Mouse (Mus musculus): ENCODE results near the gene Copb2. TPM values are rescaled to one million over a fixed set of nuclear protein-coding genes. Genes with fewer than 3 reads are reported as not detected.

Copb2 gene
- polyA plus RNA-seq, 1 experiment from 2014 or later, result 201 TPM

GRCm38 (mm10) chr9:98535763-98536162, 27.8 kb upstream of the Copb2 start:
- no peak for DNase-seq (ENCODE audit: low spot score)
- H3K9me3 ChIP-seq (ENCODE audit: control insufficient read depth, low read length), result no peaks in the 10 kb centered on the region
- H3K4me1 ChIP-seq (ENCODE audit: control insufficient read depth, insufficient read depth, low read length), result no peaks in the 10 kb centered on the region
- H3K36me3 ChIP-seq (ENCODE audit: control insufficient read depth, insufficient read depth, low read length), result no peaks in the 10 kb centered on the region
- no peak overlapping the region for H3K27ac ChIP-seq (replicated peaks; ENCODE audit: low read depth, low read length)
- no peak overlapping the region for H3K9ac ChIP-seq (ENCODE audit: low read depth, low read length)
- H3K27me3 ChIP-seq (replicated peaks; ENCODE audit: control insufficient read depth, insufficient read depth, low read length), result no peaks in the 10 kb centered on the region
- no peak overlapping the region for H3K4me2 ChIP-seq (ENCODE audit: low read depth, low read length)
- no peak overlapping the region for H3K4me3 ChIP-seq (ENCODE audit: low read depth, low read length)
- no peak for ATAC-seq (ENCODE audit: low read depth)

- H3K4me2 ChIP-seq (ENCODE audit: low read depth, low read length), result peak overlapping the region; percentile 35
- H3K36me3 ChIP-seq (ENCODE audit: control insufficient read depth, insufficient read depth, low read length), result no peaks in the 10 kb centered on the region
- H3K9me3 ChIP-seq (ENCODE audit: control insufficient read depth, low read length), result no peaks in the 10 kb centered on the region
- no peak overlapping the region for H3K27ac ChIP-seq (replicated peaks; ENCODE audit: low read depth, low read length)
- no peaks in the 10 kb centered on the region; the same call in 1 of the 2 replicates for H3K27me3 ChIP-seq (replicated peaks; ENCODE audit: control insufficient read depth, insufficient read depth, low read length)
- H3K4me1 ChIP-seq (ENCODE audit: control insufficient read depth, insufficient read depth, low read length), result no peaks in the 10 kb centered on the region
- 0 out of 2 replicates have a peak overlapping the region, but pooled peaks have one; percentile 6 for H3K4me3 ChIP-seq (ENCODE audit: low read depth, low read length)
- WGBS, result 32% methylated on average over 12 of the region's 13 CpGs
- DNase-seq (ENCODE audit: low spot score), result peak; percentile 64
- ATAC-seq (ENCODE audit: low read depth), result peak; percentile 55; the same call in 1 of the 2 replicates
- 0 out of 2 replicates have a peak overlapping the region, but pooled peaks have one; percentile 20 for H3K9ac ChIP-seq (ENCODE audit: low read depth, low read length)
These were observed 25.4 kb upstream of the Copb2 start for GRCm38 (mm10) chr9:98538017-98538712.

GRCm38 (mm10) chr9:98538713-98539360, 24.7 kb upstream of the Copb2 start:
- H3K9ac ChIP-seq (ENCODE audit: low read depth, low read length), result 0 out of 2 replicates have a peak overlapping the region, but pooled peaks have one; percentile 20
- H3K9me3 ChIP-seq (ENCODE audit: control insufficient read depth, low read length), result no peaks in the 10 kb centered on the region
- H3K4me2 ChIP-seq (ENCODE audit: low read depth, low read length), result peak overlapping the region; percentile 35
- H3K4me3 ChIP-seq (ENCODE audit: low read depth, low read length), result 0 out of 2 replicates have a peak overlapping the region, but pooled peaks have one; percentile 6
- ATAC-seq (ENCODE audit: low read depth) (peak; percentile 81), DNase-seq (ENCODE audit: low spot score) (peak; percentile 91)
- no peaks in the 10 kb centered on the region; the same call in 1 of the 2 replicates for H3K27me3 ChIP-seq (replicated peaks; ENCODE audit: control insufficient read depth, insufficient read depth, low read length)
- H3K36me3 ChIP-seq (ENCODE audit: control insufficient read depth, insufficient read depth, low read length), result no peaks in the 10 kb centered on the region
- no peak overlapping the region for H3K27ac ChIP-seq (replicated peaks; ENCODE audit: low read depth, low read length)
- H3K4me1 ChIP-seq (ENCODE audit: control insufficient read depth, insufficient read depth, low read length), result no peaks in the 10 kb centered on the region
- 4% methylated on average over 13 of the region's 13 CpGs for WGBS

GRCm38 (mm10) chr9:98544042-98544441, 19.5 kb upstream of the Copb2 start:
- H3K27me3 ChIP-seq (replicated peaks; ENCODE audit: control insufficient read depth, insufficient read depth, low read length), result no peaks in the 10 kb centered on the region; the same call in 1 of the 2 replicates
- ATAC-seq (ENCODE audit: low read depth) (no peak), DNase-seq (ENCODE audit: low spot score) (no peak)
- no peak overlapping the region for H3K4me3 ChIP-seq (ENCODE audit: low read depth, low read length)
- 81% methylated on average over 3 of the region's 3 CpGs for WGBS
- H3K36me3 ChIP-seq (ENCODE audit: control insufficient read depth, insufficient read depth, low read length), result no peaks in the 10 kb centered on the region
- no peaks in the 10 kb centered on the region for H3K4me1 ChIP-seq (ENCODE audit: control insufficient read depth, insufficient read depth, low read length)
- H3K27ac ChIP-seq (replicated peaks; ENCODE audit: low read depth, low read length), result no peak overlapping the region
- H3K9me3 ChIP-seq (ENCODE audit: control insufficient read depth, low read length), result no peaks in the 10 kb centered on the region
- H3K4me2 ChIP-seq (ENCODE audit: low read depth, low read length), result no peak overlapping the region
- no peak overlapping the region for H3K9ac ChIP-seq (ENCODE audit: low read depth, low read length)

- Histone ChIP-seq H3K9ac (ENCODE audit: low read depth, low read length) (no peak overlapping the region), H3K4me3 (ENCODE audit: low read depth, low read length) (no peak overlapping the region), H3K4me1 (ENCODE audit: control insufficient read depth, insufficient read depth, low read length) (no peaks in the 10 kb centered on the region), H3K27me3 (replicated peaks; ENCODE audit: control insufficient read depth, insufficient read depth, low read length) (no peaks in the 10 kb centered on the region), H3K4me2 (ENCODE audit: low read depth, low read length) (no peak overlapping the region), H3K27ac (replicated peaks; ENCODE audit: low read depth, low read length) (no peak overlapping the region), H3K36me3 (ENCODE audit: control insufficient read depth, insufficient read depth, low read length) (peaks cover 93% of the 10 kb centered on the region), H3K9me3 (ENCODE audit: control insufficient read depth, low read length) (no peaks in the 10 kb centered on the region)
- WGBS, result 94% methylated on average over 4 of the region's 4 CpGs
- ATAC-seq (ENCODE audit: low read depth), result no peak
- no peak for DNase-seq (ENCODE audit: low spot score)
These were observed 20.3 kb downstream of the Copb2 start for GRCm38 (mm10) chr9:98583852-98584251.

GRCm38 (mm10) chr9:98600094-98600493, 36.6 kb downstream of the Copb2 start:
- Histone ChIP-seq H3K4me2 (ENCODE audit: low read depth, low read length) (peak overlapping the region; percentile 92; the same call in 1 of the 2 replicates), H3K36me3 (ENCODE audit: control insufficient read depth, insufficient read depth, low read length) (peaks cover 28% of the 10 kb centered on the region; the same call in 1 of the 2 replicates), H3K4me1 (ENCODE audit: control insufficient read depth, insufficient read depth, low read length) (peaks cover 5% of the 10 kb centered on the region; the same call in 1 of the 2 replicates), H3K4me3 (ENCODE audit: low read depth, low read length) (no peak overlapping the region), H3K27me3 (replicated peaks; ENCODE audit: control insufficient read depth, insufficient read depth, low read length) (0 out of 2 replicates have a peak, but pooled peaks cover 3% of the 10 kb centered on the region), H3K9ac (ENCODE audit: low read depth, low read length) (no peak overlapping the region), H3K27ac (replicated peaks; ENCODE audit: low read depth, low read length) (no peak overlapping the region), H3K9me3 (ENCODE audit: control insufficient read depth, low read length) (no peaks in the 10 kb centered on the region)
- WGBS, result 74% methylated on average over 6 of the region's 6 CpGs
- ATAC-seq (ENCODE audit: low read depth) (no peak), DNase-seq (ENCODE audit: low spot score) (no peak)

- H3K27ac ChIP-seq (replicated peaks; ENCODE audit: low read depth, low read length), result peak within 1 kb of the TSS; percentile 44; the same call in 1 of the 2 replicates
- H3K27me3 ChIP-seq (replicated peaks; ENCODE audit: control insufficient read depth, insufficient read depth, low read length), result 0 out of 2 replicates have a peak, but pooled peaks cover 3% of the 10 kb centered on the region
These were observed 37.8 kb downstream of the Copb2 start, which contains the start of gene Mrps22 for GRCm38 (mm10) chr9:98601156-98601836. TSS of gene Mrps22 (minus strand) at chr9:98601660.

GRCm38 (mm10) chr9:98601837-98602359, 38.4 kb downstream of the Copb2 start:
- Histone ChIP-seq H3K27ac (replicated peaks; ENCODE audit: low read depth, low read length) (no peak overlapping the region), H3K9ac (ENCODE audit: low read depth, low read length) (peak overlapping the region; percentile 38), H3K4me1 (ENCODE audit: control insufficient read depth, insufficient read depth, low read length) (peaks cover 5% of the 10 kb centered on the region; the same call in 1 of the 2 replicates), H3K27me3 (replicated peaks; ENCODE audit: control insufficient read depth, insufficient read depth, low read length) (0 out of 2 replicates have a peak, but pooled peaks cover 3% of the 10 kb centered on the region), H3K9me3 (ENCODE audit: control insufficient read depth, low read length) (no peaks in the 10 kb centered on the region), H3K4me3 (ENCODE audit: low read depth, low read length) (peak overlapping the region; percentile 94), H3K4me2 (ENCODE audit: low read depth, low read length) (peak overlapping the region; percentile 92), H3K36me3 (ENCODE audit: control insufficient read depth, insufficient read depth, low read length) (peaks cover 11% of the 10 kb centered on the region; the same call in 1 of the 2 replicates)
- ATAC-seq (ENCODE audit: low read depth) (no peak; the same call in 1 of the 2 replicates), DNase-seq (ENCODE audit: low spot score) (no peak)
- 52% methylated on average over 11 of the region's 11 CpGs for WGBS

More at GRCm38 (mm10) chr9:98601156-98601836, 37.8 kb downstream of the Copb2 start, which contains the start of gene Mrps22:
- peak within 1 kb of the TSS; percentile 92 for H3K4me2 ChIP-seq (ENCODE audit: low read depth, low read length)
- H3K9ac ChIP-seq (ENCODE audit: low read depth, low read length), result peak within 1 kb of the TSS; percentile 85
- H3K36me3 ChIP-seq (ENCODE audit: control insufficient read depth, insufficient read depth, low read length), result peaks cover 17% of the 10 kb centered on the region; the same call in 1 of the 2 replicates
- H3K4me1 ChIP-seq (ENCODE audit: control insufficient read depth, insufficient read depth, low read length), result peaks cover 5% of the 10 kb centered on the region; the same call in 1 of the 2 replicates
- H3K9me3 ChIP-seq (ENCODE audit: control insufficient read depth, low read length), result no peaks in the 10 kb centered on the region
- H3K4me3 ChIP-seq (ENCODE audit: low read depth, low read length), result peak within 1 kb of the TSS; percentile 94
- DNase-seq (ENCODE audit: low spot score) (peak; percentile 96), ATAC-seq (ENCODE audit: low read depth) (peak; percentile 95)
- under 1% methylated on average over 44 of the region's 44 CpGs for WGBS
